Mouse (Mus musculus) heart, postnatal 0 days (tissue): Measurements from ENCODE around the gene Slc7a7.

ENCODE experiments used
- CTCF ChIP-seq: IDR thresholded peaks from 2 replicates; pipeline ENCODE4 v1.5.1; 2016; ENCODE audit warnings: antibody characterized with exemption, control low read depth, low read depth
- EP300 ChIP-seq: IDR thresholded peaks from 2 replicates; pipeline ENCODE4 v1.6.1; 2016; ENCODE audit warnings: antibody characterized with exemption, low read depth

DNA sequence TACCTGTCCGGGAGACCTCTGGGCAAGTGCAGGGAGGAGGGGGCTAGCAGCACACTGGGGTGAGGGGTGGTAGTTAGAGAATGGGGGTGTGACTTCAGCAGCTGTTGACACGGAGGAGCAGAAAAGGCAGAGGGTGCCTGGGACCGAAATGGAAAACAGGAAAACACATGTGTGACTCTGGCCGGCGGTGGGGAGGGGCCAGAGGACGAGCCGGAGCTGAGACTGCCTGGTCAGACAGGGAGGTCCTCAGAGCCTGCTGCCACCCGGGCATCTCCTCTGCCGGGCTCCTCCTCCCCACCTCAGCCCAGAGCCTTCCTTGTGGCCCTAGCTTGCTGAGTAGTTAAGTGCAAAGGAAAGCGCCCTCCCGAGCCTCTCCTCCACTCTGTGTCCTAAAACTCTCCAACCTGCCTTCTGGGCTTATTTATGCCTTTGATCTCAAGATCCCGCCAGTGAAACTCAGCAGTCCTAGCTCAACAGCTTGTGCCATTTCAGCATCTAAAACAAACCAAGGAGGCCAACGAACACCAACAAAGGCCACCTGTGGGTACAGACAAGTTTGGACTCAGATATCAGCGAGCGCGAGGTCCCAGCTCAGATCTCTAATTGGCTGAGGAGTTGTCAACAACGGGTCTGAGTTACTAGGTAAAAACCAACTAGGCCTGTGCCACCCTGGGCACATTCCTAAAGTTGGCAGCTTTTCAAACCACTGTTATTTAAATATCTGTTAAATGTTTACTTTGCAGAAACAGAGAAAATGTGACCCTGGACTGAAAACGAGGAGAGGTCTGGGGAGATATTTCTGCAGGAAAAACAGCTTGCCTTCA lies 3.5 kb downstream of the Slc7a7 start:
- TF ChIP-seq EP300 (no peak), CTCF (no peak)
